Mouse (Mus musculus): ENCODE measurements at regions not wholly inside any gene's neighbourhood (a gene's known extent, or its start where the extent isn't known, plus 50 kb on each side); places are given as distances from the start of the nearest gene placed in this dataset.

DNA sequence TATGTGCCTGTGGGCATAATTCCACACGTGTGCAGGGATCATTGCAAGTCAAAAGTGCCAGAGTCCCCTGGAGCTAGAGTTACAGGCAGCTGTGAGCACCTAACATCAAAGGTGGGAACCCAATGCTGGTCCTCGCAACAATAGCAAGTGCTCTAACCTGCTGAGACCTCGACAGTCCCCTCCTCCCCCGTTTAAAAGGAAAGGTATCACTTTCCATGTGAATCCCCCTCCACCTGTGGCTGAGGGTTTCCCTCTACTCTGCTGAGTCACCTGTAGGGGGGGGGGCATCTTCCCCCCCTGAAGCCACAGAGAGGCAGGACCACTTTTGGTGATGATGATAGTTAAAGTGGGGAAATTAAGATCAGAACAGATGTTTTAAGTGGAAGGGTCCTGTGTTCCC, 133.4 kb upstream of the Foxn2 start:
- TF ChIP-seq CTCF (IDR thresholded peaks at IDR 0.05; ENCODE audit: extremely low read depth, insufficient read length, insufficient replicate concordance, low read depth, low read length) (no peak), POLR2A (IDR thresholded peaks at IDR 0.05; ENCODE audit: low read depth, low read length) (no peak)

All from small intestine, adult 2 months (tissue).